Mouse (Mus musculus): ENCODE results near the gene Zan.

DNA sequence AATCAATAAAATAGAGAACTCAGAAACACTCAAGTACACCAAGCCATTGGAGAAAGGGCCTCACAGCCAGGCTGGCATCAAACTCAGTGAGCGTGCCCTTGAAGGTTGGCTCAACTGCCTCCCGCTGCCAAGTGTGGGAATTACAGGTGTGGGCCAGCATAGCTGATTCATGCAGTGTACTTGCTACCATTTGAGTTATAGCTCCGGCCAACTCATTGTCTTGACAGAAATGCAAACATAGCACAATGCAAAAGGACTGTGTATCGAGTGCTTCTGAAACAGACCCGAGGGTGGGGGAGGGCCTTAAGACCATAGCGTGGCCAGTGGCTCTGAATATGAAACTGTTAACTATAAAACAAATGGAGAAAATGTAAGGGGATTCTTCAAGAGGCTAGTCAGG, 27.2 kb upstream of the Zan start:
- TF ChIP-seq CTCF (IDR thresholded peaks at IDR 0.05; ENCODE audit: low read depth, low read length) (no peak), POLR2A (IDR thresholded peaks at IDR 0.05; ENCODE audit: insufficient read depth, low read length) (no peak)

All from ES-Bruce4 (cell line).